ENCODE assay signal across 20 mouse cellular contexts in the genomic region with DNA sequence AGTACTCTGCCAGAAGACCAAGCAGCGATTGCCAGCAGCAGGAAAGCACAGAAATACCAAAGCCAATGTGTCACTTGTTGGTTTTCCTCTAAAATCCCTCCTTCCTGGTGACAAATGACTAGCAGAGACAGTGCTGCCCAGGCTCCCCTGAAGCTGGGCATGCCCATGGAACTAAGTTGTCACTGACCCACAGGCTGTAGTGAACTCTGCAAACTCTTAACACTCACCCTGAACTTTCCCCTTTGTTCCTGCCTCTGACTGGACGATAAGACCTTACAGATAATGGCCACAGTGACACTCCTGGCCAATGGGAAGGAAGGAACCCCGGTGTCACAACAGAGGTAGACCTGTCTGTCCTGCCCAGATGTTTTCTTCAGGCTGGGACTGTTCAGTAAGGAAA. TPM values are rescaled to one million over a fixed set of nuclear protein-coding genes. Genes with fewer than 3 reads are reported as not detected.
DNase-seq lines count a peak whose midpoint lies in the region; ATAC-seq and TF ChIP-seq lines count a peak whose summit lies in the region.
"Had no signal": no experiment of that assay in that cellular context is flagged by ENCODE, and none has a peak within 500 bp of the region (broad histone marks: within the 10 kb centered on the region; RNA-seq: fewer than 3 reads in every experiment).

No protein-coding gene starts in this region.

- H3K4me3 ChIP-seq in heart, embryonic 13.5 days: no peak overlapping the region
- H3K4me3 ChIP-seq in intestine, embryonic 16.5 days (ENCODE audit: low read length): no peak overlapping the region
- no peak overlapping the region for H3K4me3 ChIP-seq in liver, postnatal 0 days (ENCODE audit: low read depth, low read length)
- H3K4me3 ChIP-seq: hindbrain, embryonic 13.5 days; limb, embryonic 10.5 days had no signal

- peak overlapping the region; percentile 59; the same call in 1 of the 2 replicates for H3K9ac ChIP-seq in heart, embryonic 13.5 days
- no peak overlapping the region for H3K9ac ChIP-seq in intestine, embryonic 16.5 days (ENCODE audit: low read depth, low read length)
- no peak overlapping the region for H3K9ac ChIP-seq in liver, postnatal 0 days (replicated peaks)
- H3K9ac ChIP-seq: forebrain, postnatal 0 days; hindbrain, embryonic 13.5 days had no signal

- H3K9me3 ChIP-seq in heart, embryonic 13.5 days: no peaks in the 10 kb centered on the region
- H3K9me3 ChIP-seq in intestine, embryonic 16.5 days (ENCODE audit: control insufficient read depth, low read length): no peaks in the 10 kb centered on the region
- no peaks in the 10 kb centered on the region for H3K9me3 ChIP-seq in liver, postnatal 0 days (ENCODE audit: low read length)
- H3K9me3 ChIP-seq: hindbrain, embryonic 13.5 days; limb, embryonic 10.5 days had no signal

- H3K4me2 ChIP-seq in heart, embryonic 13.5 days: peak overlapping the region; percentile 29
- H3K4me2 ChIP-seq in intestine, embryonic 16.5 days (ENCODE audit: low read depth, low read length): no peak overlapping the region
- H3K4me2 ChIP-seq in liver, postnatal 0 days (ENCODE audit: low read depth, low read length): no peak overlapping the region
- H3K4me2 ChIP-seq: hindbrain, embryonic 13.5 days had no signal

- peak; percentile 36; the same call in 1 of the 2 replicates for TF ChIP-seq EP300 in liver, postnatal 0 days (IDR thresholded peaks at IDR 0.05; ENCODE audit: low read depth)

- ATAC-seq in heart, embryonic 13.5 days (ENCODE audit: extremely low read depth, insufficient number of reproducible peaks, low FRiP score, low TSS enrichment): no peak
- ATAC-seq in intestine, embryonic 16.5 days: peak; percentile 68
- ATAC-seq in liver, postnatal 0 days: peak; percentile 98
- ATAC-seq: forebrain, postnatal 0 days had no signal

- TF ChIP-seq CTCF in liver, postnatal 0 days (IDR thresholded peaks at IDR 0.05; ENCODE audit: low read depth): no peak

- no peak for DNase-seq in heart, adult 8-10 months (ENCODE audit: low spot score)
- DNase-seq in adrenal gland, postnatal 25 days: peak; percentile 19
- DNase-seq in liver, postnatal 0 days: peak; percentile 35
- DNase-seq in urinary bladder, postnatal 36 days (ENCODE audit: low spot score in 2 of 2): no peak
- DNase-seq in cerebellum, postnatal 10 days: no peak
- DNase-seq: cerebellum, adult 11 months; forebrain, postnatal 0 days; gastrocnemius, postnatal 14 days; kidney, adult 18-20 months; kidney, postnatal 36 days; right cerebral cortex, postnatal 14 days; thymus, adult 2 months had no signal

- WGBS in heart, embryonic 13.5 days: 35% methylated on average over 3 of the region's 3 CpGs
- WGBS in intestine, embryonic 16.5 days: 67% methylated on average over 3 of the region's 3 CpGs
- 38% methylated on average over 3 of the region's 3 CpGs for WGBS in liver, postnatal 0 days (ENCODE audit: insufficient replicate concordance)

- H3K27ac ChIP-seq in heart, embryonic 13.5 days (replicated peaks): peak overlapping the region; percentile 69
- no peak overlapping the region for H3K27ac ChIP-seq in intestine, embryonic 16.5 days (ENCODE audit: low read length)
- H3K27ac ChIP-seq in liver, postnatal 0 days (ENCODE audit: low read depth): peak overlapping the region; percentile 4; the same call in 1 of the 2 replicates
- H3K27ac ChIP-seq: hindbrain, embryonic 13.5 days; limb, embryonic 10.5 days had no signal

- peaks cover 95% of the 10 kb centered on the region for H3K4me1 ChIP-seq in heart, embryonic 13.5 days
- peaks cover 11% of the 10 kb centered on the region; the same call in 1 of the 2 replicates for H3K4me1 ChIP-seq in intestine, embryonic 16.5 days (ENCODE audit: control insufficient read depth, insufficient read depth, low read length)
- H3K4me1 ChIP-seq in liver, postnatal 0 days (ENCODE audit: insufficient read depth): peaks cover 4% of the 10 kb centered on the region; the same call in 1 of the 2 replicates

- H3K36me3 ChIP-seq in heart, embryonic 13.5 days: peaks cover 11% of the 10 kb centered on the region; the same call in 1 of the 2 replicates
- H3K36me3 ChIP-seq in intestine, embryonic 16.5 days (ENCODE audit: control insufficient read depth, insufficient read depth, low read length): no peaks in the 10 kb centered on the region
- H3K36me3 ChIP-seq in liver, postnatal 0 days (replicated peaks; ENCODE audit: insufficient read depth, low read length): no peaks in the 10 kb centered on the region
- H3K36me3 ChIP-seq: hindbrain, embryonic 13.5 days; limb, embryonic 10.5 days had no signal

- H3K27me3 ChIP-seq in heart, embryonic 13.5 days (replicated peaks): no peaks in the 10 kb centered on the region
- no peaks in the 10 kb centered on the region for H3K27me3 ChIP-seq in intestine, embryonic 16.5 days (replicated peaks; ENCODE audit: control insufficient read depth, insufficient read depth, low read length)
- no peaks in the 10 kb centered on the region for H3K27me3 ChIP-seq in liver, postnatal 0 days (ENCODE audit: insufficient read depth, low read length)
- H3K27me3 ChIP-seq: hindbrain, embryonic 13.5 days had no signal

RNA-seq across cellular contexts. Expression of a gene that starts 43.3 kb away (rescaled TPM):
- 0.15 TPM in 1 of 2 replicates, not detected in the other for polyA plus RNA-seq in heart, embryonic 13.5 days (2015; fragmentation: Nextera tagmentation; extraction: Ambion mirVana)
- not detected for total RNA-seq in heart, adult 8-10 months (2022)
- not detected in 2 replicates for total RNA-seq in adrenal gland, postnatal 25 days (2021)
- polyA plus RNA-seq in intestine, embryonic 16.5 days (2015; fragmentation: Nextera tagmentation; extraction: Ambion mirVana): 0.13 TPM in 1 of 2 replicates, not detected in the other
- polyA plus RNA-seq in liver, postnatal 0 days (2015; fragmentation: Nextera tagmentation; extraction: Ambion mirVana): not detected in 2 replicates
- total RNA-seq: common myeloid progenitor, adult 5-6 weeks; forebrain, postnatal 0 days; gastrocnemius, postnatal 14 days; layer of hippocampus, postnatal 25 days had no signal
- polyA plus RNA-seq: embryonic facial prominence, embryonic 14.5 days; forebrain, postnatal 0 days; hindbrain, embryonic 13.5 days; limb, embryonic 10.5 days; lung, embryonic 16.5 days; thymus, adult 2 months had no signal

RNA-seq across cellular contexts. Expression of a gene that starts 53.7 kb away (rescaled TPM):
- polyA plus RNA-seq in heart, embryonic 13.5 days (2015; fragmentation: Nextera tagmentation; extraction: Ambion mirVana): 9.2 and 9.8 TPM in 2 replicates
- 10 to 100 TPM; 14.2 to 17.0 (median 15.0) TPM for total RNA-seq in heart, adult 8-10 months (2022)
- 40.1 and 50.7 TPM in 2 replicates for total RNA-seq in adrenal gland, postnatal 25 days (2021)
- 4.6 and 5.3 TPM in 2 replicates for polyA plus RNA-seq in intestine, embryonic 16.5 days (2015; fragmentation: Nextera tagmentation; extraction: Ambion mirVana)
- polyA plus RNA-seq in liver, postnatal 0 days (2015; fragmentation: Nextera tagmentation; extraction: Ambion mirVana): 2.7 and 2.8 TPM in 2 replicates

RNA-seq across cellular contexts. Expression of a gene that starts 53.9 kb away (rescaled TPM):
- polyA plus RNA-seq in heart, embryonic 13.5 days (2015; fragmentation: Nextera tagmentation; extraction: Ambion mirVana): 6.4 and 7.6 TPM in 2 replicates
- total RNA-seq in heart, adult 8-10 months (2022): 1 to 10 TPM; 1.9 to 4.7 (median 3.3) TPM
- total RNA-seq in adrenal gland, postnatal 25 days (2021): 13.8 and 17.9 TPM in 2 replicates
- 5.4 and 5.7 TPM in 2 replicates for polyA plus RNA-seq in intestine, embryonic 16.5 days (2015; fragmentation: Nextera tagmentation; extraction: Ambion mirVana)
- 45.7 and 55.8 TPM in 2 replicates for polyA plus RNA-seq in liver, postnatal 0 days (2015; fragmentation: Nextera tagmentation; extraction: Ambion mirVana)

Comparison
In these comparisons a context has a peak if more than half of its experiments do, and no peak if none do; other contexts are left out.
1. DNase-seq: peak in adrenal gland, postnatal 25 days (single experiment) and liver, postnatal 0 days (single experiment); none in heart, adult 8-10 months (single experiment), urinary bladder, postnatal 36 days (0 of 2) and cerebellum, postnatal 10 days (0 of 2).